Mouse (Mus musculus) cortical plate, adult 2 months (tissue): ENCODE data around the gene Cited4.

Experiments used
- CTCF ChIP-seq: fragments of 200-500 bp; IDR thresholded peaks from 2 replicates; pipeline ENCODE4 v1.5.1; 2011; ENCODE audit warnings: mild to moderate bottlenecking, control low read depth, low read length; ENCODE audit not compliant: insufficient read depth; ENCODE audit errors: extremely low read depth
- POLR2A ChIP-seq: fragments of 200-500 bp; IDR thresholded peaks from 2 replicates; pipeline ENCODE4 v1.6.1; 2011; ENCODE audit warnings: mild to moderate bottlenecking, low read length, control low read depth; ENCODE audit not compliant: insufficient read depth; ENCODE audit errors: extremely low read depth

GRCm38 (mm10) chr4:120665782-120666181 is 590 bp upstream of the Cited4 start:
- TF ChIP-seq CTCF (no peak), POLR2A (no peak)
